Mouse (Mus musculus): ENCODE measurements around the gene Tpx2.

The Tpx2 gene

DNA sequence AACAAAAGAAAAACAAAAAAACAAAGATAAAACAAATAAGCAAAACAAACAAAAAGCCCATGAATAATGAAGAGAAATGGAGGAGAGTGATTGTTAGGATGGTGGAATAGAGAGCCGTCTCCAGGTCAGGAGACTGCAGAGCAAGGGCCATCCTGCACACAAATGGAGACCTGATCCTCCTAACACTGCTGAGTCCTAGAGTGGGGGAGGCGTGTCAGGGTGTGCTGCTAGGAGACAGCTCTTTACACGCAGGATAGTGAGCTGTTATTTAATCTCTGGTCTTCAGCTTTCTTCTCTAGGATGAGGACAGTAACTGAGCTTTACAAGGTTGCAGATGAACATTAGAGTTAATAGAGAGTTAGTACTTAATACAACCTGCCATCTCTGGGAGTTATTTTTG is 14.9 kb downstream of the Tpx2 start:
- peak; percentile 12 for DNase-seq (ENCODE audit: low spot score)

DNA sequence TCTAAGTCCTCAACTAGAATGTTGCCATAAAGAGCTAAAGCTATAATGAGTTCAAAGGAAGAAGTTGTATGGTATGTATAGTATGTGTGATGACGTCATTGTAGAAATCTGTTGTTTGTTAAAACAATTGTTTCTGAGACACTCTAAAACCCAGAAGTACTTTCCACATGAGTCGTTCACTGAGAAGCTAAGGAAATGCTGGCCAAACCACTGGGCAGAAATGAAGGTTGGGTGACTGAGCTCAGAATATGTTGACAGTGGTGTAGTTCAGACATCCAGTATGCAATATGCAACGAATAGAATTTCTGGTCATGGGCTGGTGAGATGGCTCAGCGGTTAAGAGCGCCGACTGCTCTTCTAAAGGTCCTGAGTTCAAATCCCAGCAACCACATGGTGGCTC is 15.6 kb downstream of the Tpx2 start:
- DNase-seq (ENCODE audit: low spot score) = no peak

DNA sequence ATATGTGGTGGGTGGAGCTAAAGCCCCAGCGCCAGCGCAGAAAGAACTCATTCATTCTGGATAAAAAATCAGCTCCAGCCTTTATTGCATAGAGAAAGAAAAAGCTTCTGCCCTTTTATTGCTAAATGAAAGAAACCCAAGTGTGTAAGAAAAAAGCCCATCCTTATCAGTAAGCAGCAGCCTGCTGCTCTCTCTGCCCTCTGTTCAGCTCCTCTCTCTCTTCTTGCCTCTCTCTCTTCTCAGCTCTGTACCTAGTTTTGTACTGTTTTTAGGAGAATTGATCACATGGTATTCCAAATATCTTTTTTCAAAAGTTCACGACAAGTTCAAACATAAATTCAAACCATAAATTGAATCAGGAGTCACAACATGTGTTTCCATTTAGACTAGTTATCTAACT is 30.5 kb downstream of the Tpx2 start:
- no peak for DNase-seq (ENCODE audit: low spot score)

DNA sequence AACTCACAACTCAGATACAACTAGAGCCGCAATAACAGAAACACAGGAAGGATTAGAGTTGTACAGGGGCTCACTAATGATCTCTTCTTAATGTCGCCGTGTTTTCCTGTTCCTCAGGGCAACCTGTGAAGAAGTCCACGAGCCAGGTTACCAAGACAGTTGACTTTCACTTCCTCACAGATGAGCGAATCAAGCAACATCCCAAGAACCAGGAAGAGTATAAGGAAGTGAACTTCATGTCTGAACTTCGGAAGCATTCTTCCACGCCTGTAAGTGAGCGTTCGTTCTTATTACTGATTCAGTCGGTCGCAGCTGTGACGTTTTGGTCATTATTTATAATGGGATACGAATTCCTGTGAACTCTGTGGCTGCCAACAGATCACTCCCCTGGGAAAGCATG is 33.1 kb downstream of the Tpx2 start:
- DNase-seq (ENCODE audit: low spot score) = no peak

DNA sequence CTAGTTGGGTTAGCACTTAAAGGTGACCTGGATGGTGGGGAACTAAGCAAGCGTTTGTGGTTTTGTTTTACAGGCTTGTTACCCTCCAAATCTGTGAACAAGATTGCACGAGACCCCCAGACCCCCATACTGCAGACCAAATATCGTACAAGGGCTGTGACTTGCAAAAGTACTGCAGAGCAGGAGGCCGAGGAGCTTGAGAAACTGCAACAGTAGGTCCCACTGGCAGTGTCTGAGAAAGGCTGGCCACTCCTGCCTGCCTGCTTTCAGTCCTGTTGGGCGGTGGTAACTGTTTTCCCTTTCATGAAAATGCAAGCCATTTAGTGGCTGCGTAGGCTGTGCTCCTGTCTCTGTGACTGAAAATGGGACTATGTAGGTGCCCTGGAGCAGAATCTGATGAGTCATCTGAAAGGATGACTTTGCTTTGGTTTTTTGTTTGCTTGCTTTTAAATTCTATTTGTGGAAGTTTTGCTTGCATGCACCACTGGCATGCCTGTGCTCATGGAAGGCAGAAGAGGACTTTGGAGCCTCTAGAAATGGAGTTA is 36.4 kb downstream of the Tpx2 start:
- DNase-seq (ENCODE audit: low spot score) = no peak

DNA sequence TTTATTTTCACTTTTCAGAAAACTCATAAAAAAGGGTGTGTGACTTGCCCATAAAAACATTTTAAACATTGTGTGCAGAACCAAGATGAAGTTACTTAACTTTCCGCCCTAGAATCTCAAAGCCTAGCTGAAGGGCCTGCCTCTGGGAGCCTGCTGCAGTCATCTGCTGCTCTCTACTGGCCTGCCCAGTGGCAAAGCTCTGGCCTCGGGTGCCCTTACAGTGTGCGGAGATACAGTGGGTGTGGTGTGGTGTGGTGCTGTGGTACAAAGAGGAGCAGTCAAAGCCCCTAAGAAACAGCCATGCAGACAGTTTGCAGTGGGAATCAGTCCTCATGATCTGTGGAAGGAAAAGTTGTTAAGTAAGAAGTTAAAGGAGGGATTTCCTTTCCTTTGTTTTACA is 39.5 kb downstream of the Tpx2 start:
- no peak for DNase-seq (ENCODE audit: low spot score)

DNA sequence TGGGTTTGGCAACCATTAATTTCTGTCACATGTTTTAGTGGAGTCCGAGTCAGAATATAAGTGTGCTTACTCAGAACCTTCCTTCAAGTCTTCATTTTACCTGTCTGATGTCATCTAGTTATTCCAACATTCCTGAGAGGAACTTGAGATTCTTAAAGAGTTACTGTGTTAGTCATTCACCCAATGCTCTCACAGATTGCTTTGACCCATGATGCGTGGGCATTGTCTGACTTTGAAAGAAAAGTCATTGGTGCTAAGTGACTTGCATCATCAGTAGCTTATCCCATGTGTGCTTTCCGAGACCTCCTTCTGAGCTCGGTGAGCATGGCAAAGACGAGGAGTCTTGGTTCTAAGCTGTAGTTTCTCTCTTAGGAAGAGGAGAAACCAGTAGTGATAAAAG is 41.0 kb downstream of the Tpx2 start:
- DNase-seq (ENCODE audit: low spot score) = no peak

DNA sequence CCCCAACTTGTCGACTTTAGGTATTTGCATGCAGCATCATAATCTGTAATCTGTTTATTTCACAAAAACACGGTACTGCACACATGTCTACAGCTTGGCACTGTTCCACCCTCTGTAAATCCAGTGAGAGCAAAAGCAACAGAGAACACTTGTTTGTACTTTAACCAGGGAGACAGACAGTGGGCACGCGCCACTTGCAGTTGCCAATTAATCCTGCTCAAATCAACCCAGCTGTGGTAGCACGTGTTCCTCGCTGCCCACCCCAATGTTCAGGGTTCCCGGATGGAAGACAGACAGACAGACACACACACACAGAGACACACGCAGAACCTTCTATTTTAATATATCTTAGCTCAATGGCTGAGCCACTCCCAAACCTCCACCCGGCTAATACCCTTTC is 48.1 kb downstream of the Tpx2 start:
- no peak for DNase-seq (ENCODE audit: low spot score)

DNA sequence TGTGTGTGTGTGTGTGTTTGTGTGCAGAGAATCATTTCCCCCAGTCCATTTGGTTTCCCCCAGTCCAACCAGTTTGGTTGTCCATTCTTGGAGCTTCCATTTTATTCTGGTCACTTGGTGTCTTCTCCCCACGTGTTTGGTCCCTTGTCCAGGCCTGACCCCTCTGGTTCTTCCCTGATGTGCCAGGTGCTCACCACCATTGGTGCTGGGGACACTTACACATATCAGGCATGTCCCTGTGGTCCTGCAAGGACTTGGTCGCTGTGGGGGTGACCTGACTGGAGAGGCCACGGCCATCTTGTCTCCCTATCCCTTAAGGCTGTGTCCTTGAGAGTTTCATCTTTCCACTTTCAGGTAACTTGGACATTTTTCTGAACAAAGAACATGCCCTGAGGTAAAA is 49.2 kb downstream of the Tpx2 start:
- no peak for DNase-seq (ENCODE audit: low spot score)

DNA sequence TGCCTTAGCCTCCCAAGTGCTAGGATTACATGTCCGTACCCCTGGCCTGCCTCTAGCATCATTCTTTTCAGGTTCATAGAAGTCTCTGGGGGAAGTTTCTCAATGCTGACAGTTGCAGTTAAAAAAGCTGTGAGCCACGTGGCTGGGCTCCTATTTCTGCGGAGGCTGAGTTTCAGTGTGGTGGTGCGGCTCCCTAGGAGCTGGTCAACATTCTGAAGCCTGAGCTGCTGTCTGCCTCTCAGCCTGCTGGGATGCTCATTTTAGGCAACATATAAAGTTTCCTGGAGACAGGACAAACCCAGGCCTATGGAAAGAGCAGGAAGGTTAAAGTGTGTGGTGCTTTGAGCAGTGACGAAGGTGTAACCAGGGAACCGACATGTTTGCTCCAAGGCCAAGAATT is 51.2 kb downstream of the Tpx2 start:
- no peak for DNase-seq (ENCODE audit: low spot score)

DNA sequence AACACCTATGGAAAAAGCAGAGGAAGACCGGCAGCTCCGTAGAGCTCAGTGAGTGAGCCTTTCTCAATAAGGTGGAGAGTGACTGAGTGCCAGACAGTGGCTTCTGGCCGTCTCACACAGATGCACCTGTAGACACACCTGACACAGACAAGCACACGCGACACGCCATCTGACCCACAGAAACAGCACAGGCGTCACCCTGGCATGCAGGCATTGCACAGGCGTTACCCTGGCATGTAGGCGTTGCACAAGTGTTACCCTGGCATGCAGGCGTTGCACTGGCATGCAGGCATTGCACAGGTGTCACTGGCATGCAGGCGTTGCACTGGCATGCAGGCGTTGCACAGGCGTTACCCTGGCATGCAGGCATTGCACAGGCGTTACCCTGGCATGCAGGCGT is 53.5 kb downstream of the Tpx2 start:
- no peak for DNase-seq (ENCODE audit: low spot score)

DNA sequence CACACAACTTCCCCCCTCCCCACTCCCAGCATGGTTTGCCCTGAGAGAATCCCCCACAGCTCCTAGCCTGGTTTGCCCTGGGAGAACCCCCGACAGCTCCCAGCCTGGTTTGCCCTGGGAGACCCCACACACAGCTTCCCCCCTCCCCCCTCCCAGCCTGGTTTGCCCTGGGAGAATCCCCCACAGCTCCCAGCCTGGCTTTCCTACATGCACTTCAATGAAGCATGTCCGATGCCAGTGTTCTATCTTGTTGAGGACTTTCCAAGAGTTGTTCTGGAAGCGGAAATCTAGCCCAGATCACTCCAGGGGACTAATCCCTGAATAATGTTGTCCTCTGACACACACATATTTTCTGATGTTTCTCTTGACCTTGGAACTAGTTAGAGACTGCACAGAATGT is 54.9 kb downstream of the Tpx2 start:
- no peak for DNase-seq (ENCODE audit: low spot score)

DNA sequence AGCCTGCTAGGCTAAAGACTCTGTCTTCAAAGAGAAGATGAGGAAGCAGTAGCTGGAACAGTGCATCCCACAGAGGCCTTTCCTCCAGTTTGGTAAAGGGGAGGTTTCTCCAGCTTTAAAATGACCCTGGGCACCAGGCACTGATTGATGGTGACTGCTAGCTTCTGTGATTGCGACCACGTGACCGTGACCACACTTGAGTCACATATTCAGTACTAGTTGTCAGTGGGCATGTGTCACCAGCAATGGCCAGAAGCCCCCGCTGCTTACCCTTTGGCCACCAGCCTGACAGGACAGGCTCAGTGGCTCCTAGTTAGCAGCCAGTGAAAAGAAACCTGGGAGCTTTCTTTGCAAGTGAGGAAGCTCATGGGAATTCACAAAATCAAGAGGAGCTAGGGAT is 55.8 kb downstream of the Tpx2 start:
- DNase-seq (ENCODE audit: low spot score) = no peak

DNA sequence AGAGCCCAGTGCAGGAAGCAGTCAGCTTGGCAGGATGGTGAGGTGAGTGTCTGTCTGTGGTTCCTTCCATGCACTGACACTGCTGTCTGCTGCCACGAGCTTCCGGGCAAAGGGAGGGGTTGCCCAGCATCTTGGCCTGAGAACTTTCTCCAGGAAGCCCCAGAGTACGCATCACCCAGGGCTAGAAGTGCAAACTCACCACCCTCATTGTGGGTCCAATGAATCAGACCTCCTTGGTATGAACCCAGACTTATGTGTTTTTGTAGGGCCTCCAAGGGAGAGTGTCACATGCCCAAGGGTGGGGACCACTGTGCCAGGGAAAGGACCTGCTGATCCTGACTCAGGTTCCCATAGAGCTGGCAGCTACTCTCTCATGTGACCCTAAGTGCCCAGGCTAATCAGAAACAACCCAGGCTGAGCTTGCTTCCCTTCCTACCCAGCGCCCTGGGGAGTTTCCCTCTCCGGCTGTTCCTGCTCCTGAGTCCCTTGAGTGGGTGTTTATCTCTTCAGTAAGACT is 56.4 kb downstream of the Tpx2 start:
- no peak for DNase-seq (ENCODE audit: low spot score)

DNA sequence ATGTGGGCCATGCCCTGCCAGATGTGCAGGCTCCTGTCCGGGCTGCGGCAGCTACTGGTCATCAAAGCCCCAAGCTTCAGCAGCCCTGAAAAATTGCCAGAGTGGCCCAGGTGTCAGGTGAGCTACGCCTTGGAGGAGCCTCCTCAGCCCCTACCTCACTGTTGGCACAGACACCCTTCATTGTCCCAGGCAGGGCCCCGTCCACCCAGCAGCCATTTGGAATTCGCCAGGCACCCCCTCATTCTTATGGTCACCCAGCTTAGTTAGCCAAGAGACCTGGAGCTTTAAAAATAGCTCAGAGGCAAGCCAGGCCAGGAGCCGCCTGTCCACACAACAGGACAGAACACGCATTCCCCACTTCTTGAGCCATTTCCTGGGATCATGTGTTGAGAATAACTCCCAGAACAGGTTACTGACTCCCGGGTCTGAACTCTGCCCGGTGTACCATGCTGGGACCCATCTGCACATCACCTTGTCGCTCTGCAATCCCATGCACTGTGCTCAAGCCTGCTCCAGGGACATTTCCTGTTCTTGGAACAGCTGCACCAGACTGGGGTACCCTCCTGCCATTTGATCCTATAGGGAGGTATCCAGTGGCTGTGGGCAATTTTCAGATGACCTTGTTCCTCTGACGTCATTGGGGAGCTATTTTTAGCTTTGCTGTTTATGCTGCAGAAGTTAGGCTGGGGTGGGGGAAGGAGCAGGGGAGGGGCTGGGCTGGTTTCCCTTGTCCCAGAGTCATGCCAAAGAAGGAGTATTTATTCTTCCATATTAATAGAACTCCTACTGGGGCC is 57.5 kb downstream of the Tpx2 start:
- DNase-seq (ENCODE audit: low spot score) = peak; percentile 59

DNA sequence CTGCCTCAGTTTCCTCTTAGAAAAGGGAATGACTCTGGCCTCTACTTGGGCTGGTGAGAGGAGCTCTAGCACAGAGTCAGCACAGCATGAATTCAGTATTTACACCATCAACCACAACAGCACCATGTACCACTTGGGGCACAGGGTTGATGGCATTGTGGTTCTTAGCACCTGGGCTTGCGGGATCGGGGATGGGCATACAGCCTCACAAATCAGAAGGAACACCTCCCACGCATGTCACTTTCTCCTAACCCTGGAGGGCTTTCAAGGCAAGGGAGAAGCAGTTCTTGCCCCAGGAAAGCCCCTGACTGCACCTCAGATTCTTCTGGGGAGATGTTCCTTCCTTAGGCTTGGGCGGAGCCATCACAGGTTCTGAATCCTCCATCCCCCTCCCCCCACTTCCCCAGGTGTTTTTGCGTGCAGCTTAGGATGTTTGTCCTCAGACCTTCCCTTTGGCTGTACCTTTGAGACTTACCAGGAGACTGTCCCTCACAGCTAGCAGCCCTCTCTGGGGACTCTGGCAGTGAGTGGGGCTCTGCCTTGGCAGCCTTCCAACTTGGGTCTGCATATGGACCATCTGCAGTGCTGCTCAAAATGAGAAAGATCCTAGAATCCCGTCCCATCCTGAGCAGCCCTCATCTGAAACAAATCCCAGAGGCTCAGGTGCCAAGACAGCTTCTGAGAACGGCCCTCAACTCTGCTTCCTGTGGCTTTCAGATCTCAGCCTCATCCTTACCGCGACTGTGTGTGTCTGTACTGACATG is 58.7 kb downstream of the Tpx2 start:
- DNase-seq (ENCODE audit: low spot score) = no peak

DNA sequence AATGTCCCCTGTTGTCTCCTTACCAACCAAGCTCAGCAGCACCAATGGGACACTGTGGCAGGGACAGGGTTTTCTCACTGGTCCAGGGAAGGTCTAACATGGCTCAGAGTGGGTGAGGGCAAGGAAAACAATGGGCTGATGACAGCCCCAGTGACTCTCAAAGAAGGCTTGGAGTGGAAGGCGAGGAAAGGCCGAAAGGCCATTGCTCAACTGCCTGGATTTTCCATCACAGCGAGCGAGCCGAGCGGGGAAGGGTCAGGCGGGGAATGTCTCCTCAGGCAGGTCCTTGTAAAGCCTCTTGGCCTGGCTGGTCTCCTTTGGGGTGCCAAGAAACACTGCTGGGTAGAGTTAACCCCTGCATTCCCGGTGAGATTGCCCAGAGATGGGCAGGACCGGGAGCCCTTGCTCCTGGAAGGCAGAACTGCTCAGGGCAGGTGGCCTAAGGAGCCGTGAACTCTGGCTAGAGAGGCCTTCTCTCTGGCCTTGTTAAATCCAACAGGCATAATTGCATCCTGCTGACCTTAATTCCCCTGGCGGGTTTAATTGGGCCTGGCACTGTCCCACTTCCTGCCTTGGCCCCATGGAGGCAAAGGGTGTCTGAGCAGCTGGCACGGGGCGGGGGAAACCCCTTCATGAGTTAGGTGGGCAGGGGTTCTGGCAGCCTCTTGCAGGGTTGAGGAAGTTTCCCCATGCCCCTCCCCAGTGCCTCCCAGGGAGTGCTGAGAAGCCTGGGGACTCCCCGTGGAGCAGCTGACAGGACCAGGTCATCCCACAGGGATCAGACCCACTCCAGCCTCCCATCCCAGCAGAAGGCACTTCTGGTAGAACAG is 59.6 kb downstream of the Tpx2 start:
- peak; percentile 43 for DNase-seq (ENCODE audit: low spot score)

DNA sequence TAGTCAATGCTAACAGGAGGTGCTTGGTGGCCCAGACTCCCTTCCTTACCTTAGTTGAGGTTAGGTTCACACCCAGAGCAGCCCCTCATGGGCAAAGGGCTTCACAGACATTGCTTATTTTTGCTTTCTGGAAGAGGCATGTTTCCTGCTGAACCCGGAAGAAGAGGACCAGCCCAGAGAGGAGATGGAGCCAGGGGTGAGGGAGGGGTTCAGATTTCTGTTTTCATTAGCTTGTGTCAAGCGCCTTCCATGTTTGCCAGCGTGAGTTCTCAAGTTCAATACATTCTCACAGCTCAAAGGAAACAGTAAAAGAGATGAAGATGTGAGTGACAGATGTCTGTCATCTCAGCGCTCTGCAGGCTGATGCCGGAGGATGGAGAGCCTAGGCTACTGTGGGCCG is 62.1 kb downstream of the Tpx2 start:
- DNase-seq (ENCODE audit: low spot score) = no peak

DNA sequence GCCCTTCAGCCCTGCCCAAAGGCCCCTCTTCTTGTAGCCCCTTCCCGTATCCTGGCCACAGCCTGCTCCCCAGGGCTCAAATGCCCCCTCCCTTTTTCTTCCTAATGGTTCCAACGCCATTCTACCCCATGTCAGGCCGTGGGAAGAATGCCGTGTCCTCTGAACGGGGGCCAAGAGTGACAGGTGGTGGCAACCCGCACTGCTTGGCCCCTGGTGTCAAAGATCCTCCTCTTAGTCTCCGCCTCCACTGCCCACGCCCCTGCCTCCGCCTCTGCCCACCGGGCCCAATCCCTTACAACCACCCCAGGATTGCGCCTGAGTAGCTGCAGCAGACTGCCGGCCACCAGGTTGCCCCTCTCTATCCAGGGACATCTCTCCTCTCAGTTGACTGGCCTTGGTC is 63.3 kb downstream of the Tpx2 start, which contains the start of gene Mylk2:
Mylk2 (plus strand) TSS at position 322 of the 400 bp plus-strand sequence.
- no peak for DNase-seq (ENCODE audit: low spot score)

DNA sequence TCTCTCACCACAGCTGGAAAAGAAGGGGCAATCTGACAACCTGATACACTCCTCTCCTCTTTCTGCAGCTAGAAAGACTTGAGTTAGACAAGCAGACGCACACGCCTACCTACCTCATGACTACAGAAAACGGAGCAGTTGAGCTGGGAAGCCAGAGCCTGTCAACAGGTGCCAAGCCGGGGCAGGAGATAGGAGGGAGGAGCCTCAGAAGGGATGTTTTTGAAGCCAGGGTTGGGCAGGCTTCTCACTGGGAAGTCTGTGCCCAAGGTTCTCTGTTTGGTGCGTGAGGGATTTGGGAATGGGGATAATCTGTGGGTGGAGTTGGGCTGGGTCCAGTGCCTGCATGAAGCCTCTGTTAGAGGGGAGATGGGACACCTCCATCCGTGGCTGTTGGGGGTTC is 63.7 kb downstream of the Tpx2 start:
- DNase-seq (ENCODE audit: low spot score) = no peak

DNA sequence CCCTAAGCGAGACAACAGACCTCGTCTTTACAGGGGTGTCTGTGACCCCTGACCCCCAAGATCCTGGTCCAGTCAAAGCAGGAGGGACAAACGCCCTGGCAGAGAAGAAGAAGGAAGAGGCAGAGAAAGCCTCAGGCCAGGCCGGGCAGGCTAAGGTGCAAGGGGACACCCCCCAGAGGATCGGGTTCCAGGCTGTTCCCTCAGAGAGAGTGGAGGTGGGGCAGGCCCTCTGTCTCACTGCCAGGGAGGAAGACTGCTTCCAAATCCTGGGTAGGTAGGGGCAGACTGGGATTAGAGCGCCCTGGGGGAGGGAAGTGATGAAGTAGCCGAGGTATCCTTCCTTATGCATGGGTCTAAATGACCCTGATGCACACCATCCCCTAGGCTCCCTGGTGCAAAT is 65.7 kb downstream of the Tpx2 start:
- DNase-seq (ENCODE audit: low spot score) = no peak
